ENCODE assay signal across 15 mouse cellular contexts in genomic region chr3:31037851-31038250, GRCm38 (mm10).
"Had no signal": no experiment of that assay in that cellular context is flagged by ENCODE, and none has a peak within 500 bp of the region (broad histone marks: within the 10 kb centered on the region; RNA-seq: fewer than 3 reads in every experiment).

No protein-coding gene starts in this region.

- ATAC-seq: hindbrain, embryonic 16.5 days; inflammation-experienced regulatory T-cells, adult 6 months had no signal

- DNase-seq: gastrocnemius, adult 2 months; gastrocnemius, postnatal 10 days; gastrocnemius, postnatal 25 days; heart, adult 11 months; heart, adult 2 months; heart, postnatal 14 days; heart, postnatal 36 days; kidney, adult 2 months; kidney, adult 9 months; kidney, postnatal 14 days; kidney, postnatal 36 days; liver; liver, embryonic 13.5 days had no signal
